Mouse (Mus musculus) liver, embryonic 15.5 days (tissue): ENCODE data around the gene Sez6l. TPM values are rescaled to one million over a fixed set of nuclear protein-coding genes. Genes with fewer than 3 reads are reported as not detected.

Experiments
- ATAC-seq: fragments of 200-750 bp; cut with Nextera tagmentation; 2 replicates; pipeline ENCODE4 v1.8.0; 2017; ENCODE audit warnings: moderate number of reproducible peaks, mild to moderate bottlenecking, moderate library complexity; ENCODE audit not compliant: insufficient read depth
- H3K27ac ChIP-seq: fragments of 300-500 bp; sonication (generic); replicated peaks from 2 replicates; pipeline ENCODE4 v1.5.1; 2015; ENCODE audit warnings: mild to moderate bottlenecking, inconsistent platforms
- H3K27me3 ChIP-seq: fragments of 300-500 bp; sonication (generic); 2 replicates; pipeline ENCODE4 v1.6.1; 2015; ENCODE audit warnings: mild to moderate bottlenecking, inconsistent platforms
- H3K36me3 ChIP-seq: fragments of 300-500 bp; sonication (generic); replicated peaks from 2 replicates; pipeline ENCODE4 v1.6.1; 2015; ENCODE audit warnings: moderate library complexity, mild to moderate bottlenecking, inconsistent platforms
- H3K4me1 ChIP-seq: fragments of 300-500 bp; sonication (generic); replicated peaks from 2 replicates; pipeline ENCODE4 v1.6.1; 2015; ENCODE audit warnings: inconsistent platforms
- H3K4me2 ChIP-seq: fragments of 300-500 bp; sonication (generic); 2 replicates; pipeline ENCODE4 v1.6.1; 2015; ENCODE audit warnings: moderate library complexity, mild to moderate bottlenecking, inconsistent platforms
- H3K4me3 ChIP-seq: fragments of 300-500 bp; sonication (generic); replicated peaks from 2 replicates; pipeline ENCODE4 v1.5.1; 2015; ENCODE audit warnings: mild to moderate bottlenecking, inconsistent platforms
- H3K9ac ChIP-seq: fragments of 300-500 bp; sonication (generic); 2 replicates; pipeline ENCODE4 v1.6.1; 2015; ENCODE audit warnings: moderate library complexity, mild to moderate bottlenecking, inconsistent platforms
- H3K9me3 ChIP-seq: fragments of 300-500 bp; sonication (generic); replicated peaks from 2 replicates; pipeline ENCODE4 v1.6.1; 2016; ENCODE audit warnings: inconsistent platforms
- WGBS: fragments of 180-500 bp; shearing (Covaris S2); methylation state at CpG from one replicate; pipeline ENCODE4 v1.1.7; 2015; ENCODE audit warnings: mixed read lengths; ENCODE audit not compliant: insufficient replicate concordance; 5-methylcytosine and 5-hydroxymethylcytosine counted together
- polyA plus RNA-seq: library from polyadenylated mRNA; unstranded; fragments of >200 nt; fragmentation: Nextera tagmentation; extraction: Ambion mirVana; gene quantifications from 2 replicates; pipeline ENCODE4 v1.2.1, GENCODE M21; 2015

Gene Sez6l
- polyA plus RNA-seq, 1 experiment from 2014 or later: 0.07 TPM

DNA sequence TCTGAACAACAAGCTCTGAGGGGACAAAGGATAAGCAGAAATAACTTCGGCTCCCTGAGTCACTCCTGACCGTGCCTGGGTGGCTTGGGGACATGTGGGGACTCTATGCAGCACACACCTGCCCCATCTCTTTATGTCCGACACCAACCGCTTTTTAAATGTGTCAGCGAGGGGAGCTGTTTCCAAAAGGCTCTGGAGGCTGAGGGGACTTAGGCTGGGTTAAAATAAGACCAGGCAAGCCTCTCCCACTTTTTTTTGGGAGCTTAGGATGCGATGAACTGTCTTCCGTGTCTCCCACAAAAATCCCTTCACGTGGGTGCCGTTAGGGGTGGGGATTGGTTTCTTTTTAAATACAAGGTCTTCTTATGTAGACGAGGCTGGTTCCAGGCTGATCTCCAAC lies 22.5 kb downstream of the Sez6l start:
- Histone ChIP-seq H3K4me3 (no peak overlapping the region), H3K36me3 (no peaks in the 10 kb centered on the region), H3K4me2 (no peak overlapping the region), H3K9ac (no peak overlapping the region), H3K9me3 (no peaks in the 10 kb centered on the region), H3K27me3 (no peaks in the 10 kb centered on the region), H3K4me1 (no peaks in the 10 kb centered on the region), H3K27ac (no peak overlapping the region)
- 53% methylated on average over 10 of the region's 10 CpGs for WGBS
- no peak for ATAC-seq

DNA sequence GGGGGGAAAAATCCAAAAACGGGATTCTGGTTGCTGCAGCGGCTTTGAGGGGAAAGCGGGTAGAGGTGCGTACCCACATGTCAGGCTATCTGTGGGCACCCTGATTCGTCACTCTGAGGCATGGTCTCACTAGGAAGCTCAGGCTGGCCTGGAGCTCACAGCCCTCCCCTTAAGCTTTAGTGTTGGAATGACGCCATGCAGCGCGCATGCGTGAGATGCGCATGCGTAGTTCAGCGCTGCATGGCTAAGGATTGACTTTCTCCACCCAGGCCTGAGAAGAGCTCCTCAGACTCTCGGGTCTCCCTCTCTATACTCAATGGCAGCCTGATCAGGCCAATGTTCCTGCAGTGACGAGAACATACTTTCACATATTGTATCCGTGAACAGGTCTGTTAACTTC lies 24.2 kb downstream of the Sez6l start:
- WGBS: 70% methylated on average over 15 of the region's 15 CpGs
- no peaks in the 10 kb centered on the region for H3K4me1 ChIP-seq

DNA sequence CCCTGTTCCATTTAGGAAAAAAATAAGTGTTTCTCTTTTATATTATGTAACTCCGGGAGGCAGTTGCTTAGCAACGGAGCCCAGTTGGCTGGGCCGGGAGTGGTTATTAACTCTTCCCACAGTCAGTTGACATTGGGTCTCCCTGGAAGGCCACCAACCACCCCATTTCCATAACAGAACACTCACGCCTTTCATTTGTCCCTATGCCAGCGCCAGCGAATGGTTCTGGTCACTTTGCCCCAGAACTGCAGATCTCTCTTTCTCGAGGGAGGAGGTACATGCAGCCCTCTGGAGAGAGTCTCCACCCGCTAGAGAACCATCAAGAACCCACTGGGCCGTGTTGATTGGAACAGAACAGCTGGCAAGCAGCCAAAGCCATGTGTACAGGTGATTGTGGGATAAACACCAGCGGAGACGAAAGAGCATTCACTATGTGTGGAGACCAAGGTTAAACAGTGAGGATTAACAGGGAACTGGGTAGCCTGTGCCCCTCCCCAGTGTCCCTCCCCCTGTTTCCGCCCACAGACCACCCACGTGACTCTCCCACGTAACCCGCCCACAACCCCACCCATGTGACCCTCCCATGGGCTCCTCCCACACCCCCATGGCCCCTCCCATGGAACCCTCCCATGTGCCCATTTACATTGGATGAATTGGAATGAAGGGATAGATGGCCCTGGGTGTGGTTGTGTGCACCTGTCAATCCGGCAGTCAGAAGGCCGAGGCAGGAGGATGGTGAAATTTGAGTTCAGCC lies 24.8 kb downstream of the Sez6l start:
- Histone ChIP-seq H3K27ac (no peak overlapping the region), H3K9ac (no peak overlapping the region), H3K9me3 (no peaks in the 10 kb centered on the region), H3K4me3 (no peak overlapping the region), H3K36me3 (no peaks in the 10 kb centered on the region), H3K4me1 (no peaks in the 10 kb centered on the region), H3K27me3 (no peaks in the 10 kb centered on the region), H3K4me2 (no peak overlapping the region)
- 46% methylated on average over 17 of the region's 17 CpGs for WGBS
- no peak for ATAC-seq

More for the DNA sequence above, 24.2 kb downstream of the Sez6l start:
- Histone ChIP-seq H3K9me3 (no peaks in the 10 kb centered on the region), H3K4me3 (no peak overlapping the region), H3K9ac (no peak overlapping the region), H3K27me3 (no peaks in the 10 kb centered on the region), H3K4me2 (no peak overlapping the region), H3K36me3 (no peaks in the 10 kb centered on the region), H3K27ac (no peak overlapping the region)
- ATAC-seq: no peak

DNA sequence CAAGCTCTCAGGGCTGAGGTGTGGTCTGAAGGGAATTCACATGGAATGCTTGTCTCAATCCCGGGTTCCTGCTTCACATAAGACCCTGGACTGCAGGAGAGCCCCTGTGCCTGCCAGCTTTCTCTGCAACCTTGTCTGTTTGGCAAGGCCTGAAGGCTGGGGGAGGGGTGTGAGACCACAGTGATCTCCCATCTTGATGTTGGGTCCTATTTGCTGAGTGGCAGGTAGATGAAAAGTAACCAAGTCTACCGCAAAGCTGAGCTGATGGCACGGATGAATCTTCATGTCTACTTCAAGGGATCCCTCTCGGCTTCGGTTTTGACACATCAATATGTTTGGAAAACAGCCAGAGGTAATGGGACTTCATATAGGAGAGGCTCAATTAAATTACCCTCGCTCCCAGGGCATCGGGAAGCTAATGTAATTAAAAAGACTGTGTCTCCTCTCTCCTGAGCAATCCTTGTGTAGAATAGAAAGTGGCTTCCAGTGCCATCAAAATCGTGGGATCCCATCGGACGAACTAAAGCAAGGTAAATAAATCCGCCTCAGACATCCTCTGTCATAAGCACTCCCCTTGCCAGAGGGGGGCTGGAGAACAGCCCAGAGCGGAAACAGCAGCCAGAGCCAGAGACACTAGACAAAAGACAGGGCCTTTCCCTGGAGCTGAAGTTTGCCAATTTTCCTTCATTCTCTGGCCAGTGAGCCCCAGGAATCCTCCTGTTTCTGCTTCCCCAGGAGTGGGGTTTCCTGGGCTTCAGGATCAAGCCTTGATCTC lies 28.0 kb downstream of the Sez6l start:
- 51% methylated on average over 12 of the region's 12 CpGs for WGBS
- Histone ChIP-seq H3K9me3 (no peaks in the 10 kb centered on the region), H3K27ac (no peak overlapping the region), H3K36me3 (no peaks in the 10 kb centered on the region), H3K4me2 (no peak overlapping the region), H3K4me3 (no peak overlapping the region), H3K9ac (no peak overlapping the region), H3K4me1 (no peaks in the 10 kb centered on the region), H3K27me3 (no peaks in the 10 kb centered on the region)
- no peak for ATAC-seq

DNA sequence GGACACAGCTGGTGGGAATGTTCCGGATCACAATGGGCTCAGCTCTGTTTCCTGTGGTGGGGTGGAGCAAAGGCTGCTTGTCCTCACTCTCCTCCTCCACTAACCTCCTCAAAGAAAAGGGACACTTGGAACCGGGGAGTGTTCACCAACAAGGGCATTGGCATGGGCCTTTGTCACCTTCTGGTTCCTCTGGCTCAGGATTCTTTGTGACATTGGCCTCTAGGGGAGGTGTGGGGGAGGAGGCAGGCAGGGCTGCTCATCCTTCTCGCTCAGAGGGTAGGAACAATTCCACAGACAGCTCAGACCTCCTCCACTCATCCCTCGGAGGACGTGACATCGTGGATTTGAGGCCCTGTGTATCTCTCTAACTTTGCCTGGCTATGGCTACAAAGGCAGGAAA lies 30.2 kb downstream of the Sez6l start:
- Histone ChIP-seq H3K4me1 (no peaks in the 10 kb centered on the region), H3K9me3 (no peaks in the 10 kb centered on the region), H3K27ac (no peak overlapping the region), H3K36me3 (no peaks in the 10 kb centered on the region), H3K4me3 (no peak overlapping the region), H3K4me2 (no peak overlapping the region), H3K27me3 (no peaks in the 10 kb centered on the region), H3K9ac (no peak overlapping the region)
- no peak for ATAC-seq
- WGBS: 38% methylated on average over 6 of the region's 6 CpGs

DNA sequence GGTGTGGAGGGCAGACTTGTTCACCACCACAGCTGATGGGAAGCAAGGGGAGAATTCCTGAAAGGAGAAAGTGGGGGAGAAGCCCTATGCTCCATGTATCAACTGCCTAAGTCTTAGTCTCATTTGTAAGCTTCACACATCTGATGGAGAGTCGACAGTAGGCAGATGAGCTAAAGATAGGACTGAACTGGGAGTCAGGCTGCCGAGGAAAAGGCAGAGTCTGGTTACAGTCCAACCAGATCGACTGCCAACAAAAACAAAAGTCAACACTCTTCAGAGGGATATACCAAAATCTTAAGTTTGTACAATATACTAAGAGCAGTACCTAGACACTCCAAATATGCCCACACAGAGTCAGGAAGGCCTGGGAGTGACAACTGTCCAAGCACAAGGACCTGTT lies 38.7 kb downstream of the Sez6l start:
- WGBS: 40% methylated on average over 3 of the region's 3 CpGs
- Histone ChIP-seq H3K36me3 (no peaks in the 10 kb centered on the region), H3K9ac (no peak overlapping the region), H3K9me3 (no peaks in the 10 kb centered on the region), H3K27ac (no peak overlapping the region), H3K27me3 (no peaks in the 10 kb centered on the region), H3K4me1 (no peaks in the 10 kb centered on the region), H3K4me3 (no peak overlapping the region), H3K4me2 (no peak overlapping the region)
- no peak for ATAC-seq

DNA sequence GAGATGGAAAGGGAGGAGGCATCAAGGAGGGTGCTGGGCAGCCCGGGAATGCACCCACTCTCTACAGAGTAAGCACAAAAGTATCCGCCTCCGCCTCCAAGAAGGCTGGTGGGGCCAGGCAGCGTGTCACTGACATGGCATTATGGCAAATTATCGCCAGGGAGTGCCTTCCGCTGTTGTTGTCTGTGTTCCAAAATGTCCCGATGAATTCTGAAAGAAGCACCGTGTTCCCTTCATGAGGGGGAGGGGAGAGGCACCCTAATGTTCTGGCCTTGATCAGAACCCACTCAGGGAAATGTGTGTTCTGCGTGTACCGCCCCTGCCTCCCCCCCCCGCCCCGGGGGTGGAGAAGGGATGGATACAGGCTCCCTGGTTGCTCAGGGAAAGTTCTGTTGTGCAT lies 41.1 kb downstream of the Sez6l start:
- WGBS: 66% methylated on average over 12 of the region's 12 CpGs
- Histone ChIP-seq H3K27me3 (no peaks in the 10 kb centered on the region), H3K4me1 (no peaks in the 10 kb centered on the region), H3K4me2 (no peak overlapping the region), H3K9me3 (no peaks in the 10 kb centered on the region; the same call in 1 of the 2 replicates), H3K9ac (no peak overlapping the region), H3K27ac (no peak overlapping the region), H3K4me3 (no peak overlapping the region), H3K36me3 (no peaks in the 10 kb centered on the region)
- ATAC-seq: no peak

DNA sequence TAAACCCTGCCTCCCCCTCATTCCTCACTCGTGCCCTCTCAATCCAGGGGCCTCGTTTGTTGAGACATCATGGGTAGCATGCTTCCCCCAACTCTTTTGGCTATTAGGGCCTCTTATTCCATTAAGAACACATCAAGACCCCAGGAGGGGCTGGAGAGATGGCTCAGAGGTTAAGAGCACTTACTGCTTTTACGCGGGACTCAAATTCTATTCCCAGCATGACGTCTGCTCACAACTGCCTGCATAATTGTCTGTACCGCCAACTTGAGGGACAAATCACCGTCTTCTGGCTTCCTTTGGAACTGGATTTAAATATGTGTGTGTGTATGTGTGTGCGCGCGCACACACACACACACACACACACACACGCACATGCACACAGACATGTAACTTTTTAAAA lies 42.8 kb downstream of the Sez6l start:
- no peak for ATAC-seq
- Histone ChIP-seq H3K9me3 (no peaks in the 10 kb centered on the region; the same call in 1 of the 2 replicates), H3K9ac (no peak overlapping the region), H3K27me3 (no peaks in the 10 kb centered on the region), H3K4me3 (no peak overlapping the region), H3K4me2 (no peak overlapping the region), H3K4me1 (no peaks in the 10 kb centered on the region), H3K27ac (no peak overlapping the region), H3K36me3 (no peaks in the 10 kb centered on the region)
- WGBS: 56% methylated on average over 11 of the region's 11 CpGs

DNA sequence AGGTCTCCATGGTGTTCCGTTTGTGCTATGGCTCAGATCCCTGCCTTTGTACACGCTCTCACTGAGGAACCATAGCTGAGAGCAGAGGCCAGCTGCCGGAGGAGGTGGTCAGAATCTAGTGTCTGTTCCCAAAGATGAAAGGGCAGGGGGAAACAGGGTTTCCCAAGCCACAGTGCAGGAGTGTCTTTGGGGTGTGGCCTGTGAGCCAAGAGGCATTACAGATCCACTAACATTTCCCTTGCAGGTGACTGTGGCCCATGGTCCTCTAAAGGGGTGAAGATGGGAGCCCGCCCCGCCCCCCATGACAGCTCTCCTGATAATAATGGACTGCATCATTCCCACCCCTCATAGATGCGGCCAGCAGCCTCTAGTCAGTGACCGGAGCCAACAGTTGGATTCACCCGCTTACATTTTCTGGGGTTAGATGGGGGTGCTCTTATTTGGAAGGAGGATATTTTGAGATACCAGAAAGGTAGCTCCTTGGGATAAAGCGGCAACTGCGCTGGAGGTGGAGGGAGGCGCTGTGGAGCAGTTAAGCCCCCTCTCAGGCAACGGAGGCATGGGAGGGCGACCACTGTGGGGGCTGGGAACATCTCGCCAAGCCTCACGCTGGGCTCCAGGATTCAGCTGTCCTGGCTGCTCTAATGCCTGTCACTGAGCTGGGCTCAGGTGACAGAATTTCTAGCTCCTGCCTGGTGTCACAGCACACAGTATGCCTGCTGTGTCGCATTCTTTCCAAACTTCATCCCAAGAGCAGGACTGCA lies 43.5 kb downstream of the Sez6l start:
- Histone ChIP-seq H3K27me3 (no peaks in the 10 kb centered on the region), H3K27ac (no peak overlapping the region), H3K4me3 (no peak overlapping the region), H3K36me3 (no peaks in the 10 kb centered on the region), H3K4me1 (no peaks in the 10 kb centered on the region), H3K9me3 (no peaks in the 10 kb centered on the region; the same call in 1 of the 2 replicates), H3K4me2 (no peak overlapping the region), H3K9ac (no peak overlapping the region)
- no peak for ATAC-seq
- 44% methylated on average over 16 of the region's 16 CpGs for WGBS

DNA sequence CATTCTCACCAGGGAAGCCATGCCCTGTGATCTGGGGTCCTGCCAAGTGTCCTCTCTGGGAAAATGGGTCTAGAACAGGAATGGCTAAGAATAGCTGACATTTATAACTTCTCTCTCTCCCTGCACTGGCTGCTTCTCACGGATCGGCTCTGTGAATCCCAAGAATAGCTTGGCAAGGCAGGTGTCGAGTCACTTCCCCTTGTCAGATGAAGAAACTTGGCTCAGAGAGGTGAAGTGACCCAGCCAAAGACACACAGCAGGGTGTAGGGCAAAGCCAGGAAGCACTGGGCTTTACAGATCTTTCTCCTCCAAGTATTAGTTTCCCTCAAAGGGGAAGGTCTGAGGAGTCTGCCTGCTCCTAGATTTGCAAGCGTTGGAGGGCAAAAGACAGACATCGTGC lies 44.1 kb downstream of the Sez6l start:
- Histone ChIP-seq H3K27me3 (no peaks in the 10 kb centered on the region), H3K36me3 (no peaks in the 10 kb centered on the region)

DNA sequence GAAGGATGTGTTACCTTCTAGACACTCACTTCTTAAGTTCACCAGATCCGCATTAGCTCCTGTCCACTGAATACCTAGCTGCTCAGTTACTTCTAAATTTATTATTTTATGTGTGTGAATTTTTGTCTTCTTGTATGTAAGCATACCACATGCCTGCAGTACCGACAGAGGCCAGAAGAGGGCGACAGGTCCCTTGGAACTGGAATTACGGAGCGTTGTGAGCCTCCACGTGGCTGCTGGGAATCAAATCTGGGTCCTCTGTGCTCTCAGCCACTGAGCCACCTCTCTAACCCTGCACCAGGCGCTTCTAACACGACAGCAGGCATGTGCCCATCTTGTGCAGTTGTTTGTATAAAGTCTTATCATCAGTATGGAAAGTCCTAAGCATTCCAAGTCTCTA lies 44.8 kb downstream of the Sez6l start:
- no peak for ATAC-seq
- no peak overlapping the region for H3K4me3 ChIP-seq

More for the DNA sequence above, 44.1 kb downstream of the Sez6l start:
- H3K4me2 ChIP-seq: no peak overlapping the region
- ATAC-seq: no peak
- H3K9me3 ChIP-seq: no peaks in the 10 kb centered on the region; the same call in 1 of the 2 replicates
- H3K4me1 ChIP-seq: no peaks in the 10 kb centered on the region
- H3K4me3 ChIP-seq: no peak overlapping the region
- no peak overlapping the region for H3K27ac ChIP-seq
- H3K9ac ChIP-seq: no peak overlapping the region
- 62% methylated on average over 5 of the region's 5 CpGs for WGBS

More for the DNA sequence above, 44.8 kb downstream of the Sez6l start:
- H3K4me1 ChIP-seq: no peaks in the 10 kb centered on the region
- H3K27ac ChIP-seq: no peak overlapping the region
- no peaks in the 10 kb centered on the region; the same call in 1 of the 2 replicates for H3K9me3 ChIP-seq
- H3K9ac ChIP-seq: no peak overlapping the region
- H3K27me3 ChIP-seq: no peaks in the 10 kb centered on the region
- no peaks in the 10 kb centered on the region for H3K36me3 ChIP-seq
- 50% methylated on average over 8 of the region's 8 CpGs for WGBS
- H3K4me2 ChIP-seq: no peak overlapping the region
